Mouse (Mus musculus) midbrain, embryonic 16.5 days (tissue): ENCODE data around the gene Exosc6. TPM values are rescaled to one million over a fixed set of nuclear protein-coding genes. Genes with fewer than 3 reads are reported as not detected.
"Not testable (repeated sequence)": the region's sequence is repeated elsewhere in the genome, so short reads cannot be mapped to it uniquely, and the experiment has no call there.

ENCODE experiments used
- ATAC-seq: fragments of 200-750 bp; cut with Nextera tagmentation; 2 replicates; pipeline ENCODE4 v1.8.0; 2017; ENCODE audit warnings: moderate TSS enrichment
- H3K27ac ChIP-seq: fragments of 300-500 bp; sonication (generic); 2 replicates; pipeline ENCODE4 v1.5.1; 2014; ENCODE audit warnings: mild to moderate bottlenecking, low read length, mixed read lengths
- H3K27me3 ChIP-seq: fragments of 300-500 bp; sonication (generic); 2 replicates; pipeline ENCODE4 v1.6.1; 2014; ENCODE audit warnings: low read depth, low read length, mixed read lengths; ENCODE audit not compliant: control insufficient read depth, insufficient read depth
- H3K36me3 ChIP-seq: fragments of 300-500 bp; sonication (generic); 2 replicates; pipeline ENCODE4 v1.6.1; 2014; ENCODE audit warnings: mild to moderate bottlenecking, low read length, moderate library complexity, mixed read lengths; ENCODE audit not compliant: control insufficient read depth, insufficient read depth
- H3K4me1 ChIP-seq: fragments of 300-500 bp; sonication (generic); 2 replicates; pipeline ENCODE4 v1.6.1; 2014; ENCODE audit warnings: mild to moderate bottlenecking, low read length, mixed read lengths; ENCODE audit not compliant: control insufficient read depth, insufficient read depth
- H3K4me2 ChIP-seq: fragments of 300-500 bp; sonication (generic); 2 replicates; pipeline ENCODE4 v1.6.1; 2014; ENCODE audit warnings: mild to moderate bottlenecking, low read length, mixed read lengths
- H3K4me3 ChIP-seq: fragments of 300-500 bp; sonication (generic); 2 replicates; pipeline ENCODE4 v1.5.1; 2014; ENCODE audit warnings: low read depth, mild to moderate bottlenecking, low read length, moderate library complexity, mixed read lengths
- H3K9ac ChIP-seq: fragments of 300-500 bp; sonication (generic); 2 replicates; pipeline ENCODE4 v1.6.1; 2014; ENCODE audit warnings: low read depth, low read length, mixed read lengths
- H3K9me3 ChIP-seq: fragments of 300-500 bp; sonication (generic); replicated peaks from 2 replicates; pipeline ENCODE4 v1.6.1; 2014; ENCODE audit warnings: mild to moderate bottlenecking, low read length, mixed read lengths; ENCODE audit not compliant: control insufficient read depth, poor library complexity, severe bottlenecking
- WGBS: fragments of 180-500 bp; shearing (Covaris S2); extraction: QIAGEN DNeasy Blood & Tissue Kit; methylation state at CpG from one replicate; pipeline ENCODE4 v1.1.7; 2014; 5-methylcytosine and 5-hydroxymethylcytosine counted together
- polyA plus RNA-seq: library from polyadenylated mRNA; unstranded; fragments of >200 nt; fragmentation: Nextera tagmentation; extraction: Ambion mirVana; gene quantifications from 2 replicates; pipeline ENCODE4 v1.2.1, GENCODE M21; 2015

The Exosc6 gene
- polyA plus RNA-seq, 1 experiment from 2014 or later, result not detected

DNA sequence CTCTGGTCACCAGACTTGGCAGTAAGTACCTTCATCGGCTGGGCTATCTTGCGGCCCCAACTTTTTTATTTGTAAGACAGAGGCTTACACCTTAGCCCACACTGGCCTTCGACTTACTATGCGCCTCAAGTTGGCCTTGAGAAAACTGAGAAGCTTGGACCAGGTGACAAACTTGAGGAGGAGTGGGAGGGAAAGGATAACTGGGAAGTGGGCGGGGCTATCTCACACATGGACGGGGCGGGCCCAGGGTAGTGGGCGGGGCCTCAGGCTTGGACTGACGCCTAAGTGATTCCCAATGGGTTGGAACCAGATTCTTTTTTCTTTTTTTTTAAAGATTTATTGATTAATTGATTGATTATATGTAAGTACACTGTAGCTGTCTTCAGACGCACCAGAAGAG lies 11.3 kb downstream of the Exosc6 start:
- Histone ChIP-seq H3K36me3 (no peaks in the 10 kb centered on the region), H3K9me3 (no peaks in the 10 kb centered on the region), H3K9ac (no peak overlapping the region), H3K4me2 (no peak overlapping the region), H3K4me3 (no peak overlapping the region), H3K4me1 (peaks cover 5% of the 10 kb centered on the region; the same call in 1 of the 2 replicates), H3K27ac (no peak overlapping the region), H3K27me3 (no peaks in the 10 kb centered on the region)
- WGBS, result 25% methylated on average over 10 of the region's 10 CpGs
- no peak for ATAC-seq

DNA sequence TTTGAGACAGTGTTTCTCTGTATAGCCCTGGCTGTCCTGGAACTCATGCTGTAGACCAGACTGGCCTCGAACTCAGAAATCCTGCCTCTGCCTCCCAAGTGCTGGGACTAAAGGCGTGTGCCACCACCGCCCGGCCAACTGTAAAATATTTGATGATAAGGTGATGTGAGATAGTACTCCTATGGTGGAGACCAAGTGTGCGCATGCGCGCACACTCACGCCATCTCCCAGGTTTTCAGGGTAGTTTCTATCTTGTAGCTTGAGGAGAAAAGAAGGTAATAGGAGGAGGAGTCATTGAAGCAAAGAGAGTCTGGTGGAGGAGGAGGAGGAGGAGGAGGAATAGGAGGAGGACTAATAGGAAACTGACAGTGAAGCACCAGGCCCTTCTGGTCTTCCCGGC lies 12.5 kb downstream of the Exosc6 start:
- H3K9me3 ChIP-seq, ATAC-seq, H3K9ac ChIP-seq, H3K27me3 ChIP-seq, H3K4me1 ChIP-seq, H3K36me3 ChIP-seq, H3K4me2 ChIP-seq, H3K4me3 ChIP-seq, H3K27ac ChIP-seq: not testable (repeated sequence)
- 91% methylated on average over 9 of the region's 9 CpGs for WGBS

- Histone ChIP-seq H3K4me3 (no peak overlapping the region), H3K4me2 (no peak overlapping the region), H3K27ac (no peak overlapping the region), H3K27me3 (no peaks in the 10 kb centered on the region), H3K4me1 (no peaks in the 10 kb centered on the region), H3K9ac (no peak overlapping the region), H3K9me3 (no peaks in the 10 kb centered on the region), H3K36me3 (no peaks in the 10 kb centered on the region)
- 83% methylated on average over 3 of the region's 3 CpGs for WGBS
- no peak for ATAC-seq
These were observed 19.8 kb downstream of the Exosc6 start for GRCm38 (mm10) chr8:111075926-111076325.

DNA sequence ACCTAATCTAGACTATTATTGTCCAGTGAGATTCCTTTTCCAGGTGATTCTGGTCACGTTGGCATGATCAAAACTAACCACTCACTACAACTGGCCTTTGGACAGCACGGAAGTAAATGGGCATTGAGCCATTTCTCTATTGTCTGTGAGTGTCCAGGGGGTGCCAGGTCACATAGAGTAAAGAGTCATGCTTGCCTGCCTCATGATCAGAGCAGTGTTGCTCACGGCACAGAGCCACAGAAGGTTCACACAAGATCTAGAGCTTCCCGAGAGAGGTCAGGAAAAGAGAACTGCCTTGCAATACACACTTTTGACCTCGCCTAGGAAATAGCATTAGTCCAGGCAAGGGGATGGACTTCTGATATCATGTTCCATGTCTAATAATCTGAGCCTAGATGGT lies 23.3 kb downstream of the Exosc6 start:
- Histone ChIP-seq H3K9me3 (no peaks in the 10 kb centered on the region), H3K9ac (no peak overlapping the region), H3K27me3 (no peaks in the 10 kb centered on the region), H3K4me2 (no peak overlapping the region), H3K27ac (no peak overlapping the region), H3K4me3 (no peak overlapping the region), H3K4me1 (no peaks in the 10 kb centered on the region; the same call in 1 of the 2 replicates), H3K36me3 (no peaks in the 10 kb centered on the region)
- 53% methylated on average over 5 of the region's 5 CpGs for WGBS
- no peak for ATAC-seq

DNA sequence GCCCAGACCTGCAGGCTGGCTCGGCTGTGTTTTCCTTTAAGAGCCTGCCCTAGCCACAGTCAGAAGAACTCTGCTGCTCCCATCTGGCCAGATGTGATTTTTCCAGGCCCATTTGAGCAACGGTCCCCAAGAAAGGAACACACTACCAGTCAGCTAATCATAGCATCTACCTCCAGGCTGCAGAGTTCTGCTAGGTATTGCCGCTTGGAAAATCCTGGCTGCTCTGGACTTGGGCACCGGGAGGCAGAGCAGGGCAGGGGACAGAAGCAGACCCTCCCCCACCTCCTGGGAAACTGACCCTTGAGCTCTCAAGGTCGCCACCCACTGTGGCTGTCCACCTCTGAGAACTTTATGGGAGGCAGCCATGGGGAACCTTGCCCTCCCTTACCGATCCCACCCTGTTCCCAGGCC lies 23.7 kb downstream of the Exosc6 start:
- Histone ChIP-seq H3K27ac (no peak overlapping the region), H3K4me2 (no peak overlapping the region), H3K4me3 (no peak overlapping the region), H3K9me3 (no peaks in the 10 kb centered on the region), H3K36me3 (no peaks in the 10 kb centered on the region), H3K9ac (no peak overlapping the region), H3K4me1 (no peaks in the 10 kb centered on the region; the same call in 1 of the 2 replicates), H3K27me3 (no peaks in the 10 kb centered on the region)
- no peak for ATAC-seq
- 26% methylated on average over 6 of the region's 6 CpGs for WGBS

- Histone ChIP-seq H3K4me1 (no peaks in the 10 kb centered on the region; the same call in 1 of the 2 replicates), H3K9me3 (no peaks in the 10 kb centered on the region), H3K4me2 (no peak overlapping the region), H3K27me3 (no peaks in the 10 kb centered on the region), H3K4me3 (no peak overlapping the region), H3K27ac (no peak overlapping the region), H3K9ac (no peak overlapping the region), H3K36me3 (no peaks in the 10 kb centered on the region)
- 31% methylated on average over 12 of the region's 12 CpGs for WGBS
- ATAC-seq, result no peak
These were observed 25.6 kb downstream of the Exosc6 start for GRCm38 (mm10) chr8:111081580-111082258.

DNA sequence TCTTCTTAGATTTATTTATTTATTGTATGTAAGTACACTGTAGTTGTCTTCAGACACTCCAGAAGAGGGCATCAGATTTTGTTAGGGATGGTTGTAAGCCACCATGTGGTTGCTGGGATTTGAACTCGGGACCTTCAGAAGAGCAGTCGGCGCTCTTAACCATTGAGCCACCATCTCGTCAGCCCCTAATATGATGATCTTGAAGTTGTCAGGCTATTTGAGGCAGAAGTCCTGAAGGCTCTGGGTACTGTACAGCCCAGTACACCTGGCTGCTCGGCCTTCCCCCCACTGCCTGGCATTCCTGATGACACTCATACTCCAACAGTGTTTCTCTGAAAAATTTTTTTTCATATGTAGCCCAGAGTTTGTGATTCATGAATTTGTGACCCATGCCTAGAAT lies 27.8 kb downstream of the Exosc6 start:
- H3K4me3 ChIP-seq, ATAC-seq, H3K9me3 ChIP-seq, H3K36me3 ChIP-seq, H3K27ac ChIP-seq, H3K4me1 ChIP-seq, H3K4me2 ChIP-seq, H3K27me3 ChIP-seq, H3K9ac ChIP-seq: not testable (repeated sequence)
- 95% methylated on average over 5 of the region's 5 CpGs for WGBS

- Histone ChIP-seq H3K4me3 (no peak overlapping the region), H3K9ac (no peak overlapping the region), H3K4me2 (no peak overlapping the region), H3K4me1 (peaks cover 2% of the 10 kb centered on the region; the same call in 1 of the 2 replicates), H3K9me3 (no peaks in the 10 kb centered on the region), H3K27me3 (no peaks in the 10 kb centered on the region), H3K27ac (no peak overlapping the region), H3K36me3 (no peaks in the 10 kb centered on the region)
- WGBS, result 0% methylated on average over 2 of the region's 2 CpGs
- ATAC-seq, result 0 out of 2 replicates have a peak, but pooled peaks have one; percentile 34
These were observed 34.0 kb downstream of the Exosc6 start for GRCm38 (mm10) chr8:111090126-111090525.

DNA sequence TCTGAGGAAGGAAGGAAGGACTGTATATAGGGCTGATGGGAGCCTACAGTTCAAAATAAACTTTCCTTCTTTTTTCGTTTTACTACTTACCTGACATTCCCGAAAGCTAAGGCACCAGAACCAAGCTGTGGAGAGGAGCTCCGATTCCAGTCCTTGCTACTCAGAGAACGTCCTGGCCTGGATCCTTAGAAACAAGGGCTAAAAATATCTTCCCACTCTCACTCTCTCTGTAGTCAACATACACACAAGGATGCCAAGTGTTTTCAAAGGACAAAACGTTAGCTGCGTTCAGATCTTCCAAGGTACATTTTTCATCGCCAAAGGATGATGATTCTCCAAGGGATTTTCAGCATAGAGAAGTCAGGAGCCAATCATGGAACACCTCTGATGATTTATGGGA lies 35.6 kb downstream of the Exosc6 start:
- ATAC-seq, result no peak
- Histone ChIP-seq H3K4me3 (no peak overlapping the region), H3K36me3 (no peaks in the 10 kb centered on the region), H3K4me2 (no peak overlapping the region), H3K27me3 (no peaks in the 10 kb centered on the region), H3K4me1 (peaks cover 14% of the 10 kb centered on the region), H3K9ac (no peak overlapping the region), H3K9me3 (no peaks in the 10 kb centered on the region), H3K27ac (no peak overlapping the region)
- 88% methylated on average over 7 of the region's 7 CpGs for whole genome bisulfite sequencing
